Mouse (Mus musculus) midbrain, postnatal 0 days (tissue): ENCODE measurements around the gene Elp4. TPM values are rescaled to one million over a fixed set of nuclear protein-coding genes. Genes with fewer than 3 reads are reported as not detected.
A peak's percentile ranks its signal among the peaks of the same experiment; 100 is the strongest.

ENCODE experiments used
- ATAC-seq: fragments of 200-750 bp; cut with Nextera tagmentation; 2 replicates; pipeline ENCODE4 v1.8.0; 2017; ENCODE audit warnings: moderate number of reproducible peaks, mild to moderate bottlenecking, moderate TSS enrichment, moderate library complexity; ENCODE audit not compliant: low FRiP score
- DNase-seq: peaks from one replicate; pipeline ENCODE4 v3.0.0-alpha.2; 2015; ENCODE audit warnings: low spot score
- H3K27ac ChIP-seq: fragments of 300-500 bp; sonication (generic); 2 replicates; pipeline ENCODE4 v1.5.1; 2014; ENCODE audit warnings: low read depth, mild to moderate bottlenecking, low read length, mixed read lengths
- H3K27me3 ChIP-seq: fragments of 300-500 bp; sonication (generic); 2 replicates; pipeline ENCODE4 v1.6.1; 2014; ENCODE audit warnings: low read length, control low read depth, mixed read lengths; ENCODE audit not compliant: insufficient read depth
- H3K36me3 ChIP-seq: fragments of 300-500 bp; sonication (generic); 2 replicates; pipeline ENCODE4 v1.6.1; 2014; ENCODE audit warnings: low read length, control low read depth, mixed read lengths; ENCODE audit not compliant: insufficient read depth
- H3K4me1 ChIP-seq: fragments of 300-500 bp; sonication (generic); 2 replicates; pipeline ENCODE4 v1.6.1; 2014; ENCODE audit warnings: mild to moderate bottlenecking, control low read depth, antibody characterized with exemption, low read length, mixed read lengths; ENCODE audit not compliant: insufficient read depth
- H3K4me2 ChIP-seq: fragments of 300-500 bp; sonication (generic); 2 replicates; pipeline ENCODE4 v1.6.1; 2014; ENCODE audit warnings: low read depth, mild to moderate bottlenecking, low read length, mixed read lengths; ENCODE audit not compliant: poor library complexity, severe bottlenecking
- H3K4me3 ChIP-seq: fragments of 300-500 bp; sonication (generic); 2 replicates; pipeline ENCODE4 v1.5.1; 2014; ENCODE audit warnings: low read depth, mild to moderate bottlenecking, low read length, moderate library complexity
- H3K9ac ChIP-seq: fragments of 300-500 bp; sonication (generic); replicated peaks from 2 replicates; pipeline ENCODE4 v1.6.1; 2014; ENCODE audit warnings: mild to moderate bottlenecking, low read length, moderate library complexity, mixed read lengths; ENCODE audit not compliant: poor library complexity, severe bottlenecking
- H3K9me3 ChIP-seq: fragments of 300-500 bp; sonication (generic); 2 replicates; pipeline ENCODE4 v1.6.1; 2016; ENCODE audit warnings: low read length, control low read depth
- CTCF ChIP-seq: IDR thresholded peaks from 2 replicates; pipeline ENCODE4 v1.5.1; 2016; ENCODE audit warnings: antibody characterized with exemption, mild to moderate bottlenecking
- WGBS: fragments of 180-500 bp; shearing (Covaris S2); extraction: QIAGEN DNeasy Blood & Tissue Kit; methylation state at CpG from one replicate; pipeline ENCODE4 v1.1.7; 2014; 5-methylcytosine and 5-hydroxymethylcytosine counted together
- polyA plus RNA-seq: library from polyadenylated mRNA; unstranded; fragments of >200 nt; fragmentation: Nextera tagmentation; extraction: Ambion mirVana; gene quantifications from 2 replicates; pipeline ENCODE4 v1.2.1, GENCODE M21; 2015
- total RNA-seq: library from RNA; depleted of rRNA; stranded (reverse); fragments of >200 nt; gene quantifications from 2 replicates; pipeline ENCODE4 v1.2.3, GENCODE M21; 2014

Elp4 gene
- total and polyA plus RNA-seq, 2 experiments from 2014 or later = 22.3 to 29.2 TPM

- Histone ChIP-seq H3K9ac (no peak overlapping the region), H3K4me3 (peak overlapping the region; percentile 12), H3K4me1 (no peaks in the 10 kb centered on the region), H3K27ac (no peak overlapping the region), H3K9me3 (no peaks in the 10 kb centered on the region), H3K27me3 (peaks cover 92% of the 10 kb centered on the region), H3K4me2 (no peak overlapping the region), H3K36me3 (no peaks in the 10 kb centered on the region)
- DNase-seq = no peak
- TF ChIP-seq CTCF = no peak
- ATAC-seq = no peak
- 4% methylated on average over 29 of the region's 29 CpGs for WGBS
These were observed 234.3 kb downstream of the Elp4 start for GRCm38 (mm10) chr2:105669881-105670730.

- Histone ChIP-seq H3K4me2 (no peak overlapping the region), H3K9ac (no peak overlapping the region), H3K36me3 (no peaks in the 10 kb centered on the region), H3K27ac (no peak overlapping the region), H3K27me3 (peaks cover 91% of the 10 kb centered on the region), H3K4me1 (no peaks in the 10 kb centered on the region), H3K4me3 (peak overlapping the region; percentile 12), H3K9me3 (no peaks in the 10 kb centered on the region)
- DNase-seq = no peak
- WGBS = under 1% methylated on average over 35 of the region's 35 CpGs
- TF ChIP-seq CTCF = no peak
- no peak for ATAC-seq
These were observed 234.9 kb downstream of the Elp4 start for GRCm38 (mm10) chr2:105669371-105669861.

GRCm38 (mm10) chr2:105668271-105669270 is 235.8 kb downstream of the Elp4 start, which contains the start of gene Pax6:
TSS of gene Pax6 (plus strand) at chr2:105668900.
- 2% methylated on average over 44 of the region's 44 CpGs for WGBS
- Histone ChIP-seq H3K4me1 (no peaks in the 10 kb centered on the region), H3K9me3 (no peaks in the 10 kb centered on the region), H3K9ac (no peak within 1 kb of the TSS), H3K36me3 (no peaks in the 10 kb centered on the region), H3K4me3 (peak within 1 kb of the TSS; percentile 12), H3K27me3 (peaks cover 92% of the 10 kb centered on the region), H3K27ac (no peak within 1 kb of the TSS), H3K4me2 (0 out of 2 replicates have a peak within 1 kb of the TSS, but pooled peaks have one; percentile 12)
- ATAC-seq (peak; percentile 24; the same call in 1 of the 2 replicates), DNase-seq (peak; percentile 76)
- TF ChIP-seq CTCF = no peak

GRCm38 (mm10) chr2:105667626-105667950 is 236.8 kb downstream of the Elp4 start:
- no peak for ATAC-seq
- Histone ChIP-seq H3K27ac (no peak overlapping the region), H3K36me3 (no peaks in the 10 kb centered on the region), H3K27me3 (peaks cover 92% of the 10 kb centered on the region), H3K4me2 (no peak overlapping the region), H3K9me3 (no peaks in the 10 kb centered on the region), H3K4me3 (no peak overlapping the region), H3K9ac (no peak overlapping the region), H3K4me1 (no peaks in the 10 kb centered on the region)
- no peak; the same call in 1 of the 2 replicates for TF ChIP-seq CTCF
- no peak for DNase-seq
- 2% methylated on average over 11 of the region's 11 CpGs for WGBS

- no peak overlapping the region for H3K4me3 ChIP-seq
- no peaks in the 10 kb centered on the region for H3K9me3 ChIP-seq
- H3K4me2 ChIP-seq = no peak overlapping the region
- no peak for TF ChIP-seq CTCF
- H3K27ac ChIP-seq = no peak overlapping the region
- no peaks in the 10 kb centered on the region for H3K4me1 ChIP-seq
- no peak overlapping the region for H3K9ac ChIP-seq
- H3K27me3 ChIP-seq = peaks cover 87% of the 10 kb centered on the region
- WGBS = 3% methylated on average over 41 of the region's 41 CpGs
- no peaks in the 10 kb centered on the region for H3K36me3 ChIP-seq
- no peak for ATAC-seq
- DNase-seq = no peak
These were observed 237.4 kb downstream of the Elp4 start for GRCm38 (mm10) chr2:105666763-105667625.
